Mouse (Mus musculus): ENCODE measurements around the gene Utp18. TPM values are rescaled to one million over a fixed set of nuclear protein-coding genes. Genes with fewer than 3 reads are reported as not detected.

The Utp18 gene
- polyA plus RNA-seq, 1 experiment from 2014 or later: 33.0 TPM

GRCm38 (mm10) chr11:93829327-93829679 lies 56.3 kb downstream of the Utp18 start:
- Histone ChIP-seq H3K9me3 (ENCODE audit: low read depth, low read length) (no peaks in the 10 kb centered on the region), H3K27ac (ENCODE audit: low read depth) (no peak overlapping the region), H3K27me3 (ENCODE audit: insufficient read depth, low read length) (no peaks in the 10 kb centered on the region), H3K36me3 (ENCODE audit: insufficient read depth) (no peaks in the 10 kb centered on the region), H3K4me2 (no peak overlapping the region), H3K4me1 (ENCODE audit: insufficient read depth) (no peaks in the 10 kb centered on the region), H3K4me3 (ENCODE audit: low read depth, low read length) (no peak overlapping the region), H3K9ac (no peak overlapping the region)
- no peak for ATAC-seq (ENCODE audit: insufficient read depth)
- WGBS: 70% methylated on average over 6 of the region's 6 CpGs
- no peak for TF ChIP-seq CTCF (IDR thresholded peaks at IDR 0.05; ENCODE audit: low read depth)
- DNase-seq: no peak

- H3K9ac ChIP-seq: no peak overlapping the region
- WGBS: 75% methylated on average over 14 of the region's 14 CpGs
- H3K36me3 ChIP-seq (ENCODE audit: insufficient read depth): no peaks in the 10 kb centered on the region
- H3K9me3 ChIP-seq (ENCODE audit: low read depth, low read length): no peaks in the 10 kb centered on the region
- H3K4me2 ChIP-seq: no peak overlapping the region
- no peak overlapping the region for H3K4me3 ChIP-seq (ENCODE audit: low read depth, low read length)
- H3K27ac ChIP-seq (ENCODE audit: low read depth): no peak overlapping the region
- no peaks in the 10 kb centered on the region for H3K4me1 ChIP-seq (ENCODE audit: insufficient read depth)
- TF ChIP-seq CTCF (IDR thresholded peaks at IDR 0.05; ENCODE audit: low read depth): no peak
- DNase-seq (no peak), ATAC-seq (ENCODE audit: insufficient read depth) (no peak)
- H3K27me3 ChIP-seq (ENCODE audit: insufficient read depth, low read length): no peaks in the 10 kb centered on the region
Observed at GRCm38 (mm10) chr11:93828619-93829326, 56.8 kb downstream of the Utp18 start.

GRCm38 (mm10) chr11:93822261-93822660 lies 63.3 kb downstream of the Utp18 start:
- Histone ChIP-seq H3K4me3 (ENCODE audit: low read depth, low read length) (no peak overlapping the region), H3K4me1 (ENCODE audit: insufficient read depth) (no peaks in the 10 kb centered on the region), H3K4me2 (no peak overlapping the region), H3K9me3 (ENCODE audit: low read depth, low read length) (no peaks in the 10 kb centered on the region), H3K9ac (no peak overlapping the region), H3K27me3 (ENCODE audit: insufficient read depth, low read length) (no peaks in the 10 kb centered on the region), H3K27ac (ENCODE audit: low read depth) (no peak overlapping the region), H3K36me3 (ENCODE audit: insufficient read depth) (no peaks in the 10 kb centered on the region)
- ATAC-seq (ENCODE audit: insufficient read depth): no peak
- DNase-seq: no peak
- 71% methylated on average over 2 of the region's 2 CpGs for WGBS
- no peak for TF ChIP-seq CTCF (IDR thresholded peaks at IDR 0.05; ENCODE audit: low read depth)

GRCm38 (mm10) chr11:93821533-93821932 lies 64.0 kb downstream of the Utp18 start:
- Histone ChIP-seq H3K4me3 (ENCODE audit: low read depth, low read length) (no peak overlapping the region), H3K9ac (no peak overlapping the region), H3K36me3 (ENCODE audit: insufficient read depth) (no peaks in the 10 kb centered on the region), H3K4me1 (ENCODE audit: insufficient read depth) (no peaks in the 10 kb centered on the region), H3K27me3 (ENCODE audit: insufficient read depth, low read length) (no peaks in the 10 kb centered on the region), H3K27ac (ENCODE audit: low read depth) (no peak overlapping the region), H3K9me3 (ENCODE audit: low read depth, low read length) (no peaks in the 10 kb centered on the region), H3K4me2 (no peak overlapping the region)
- peak; percentile 70 for ATAC-seq (ENCODE audit: insufficient read depth)
- peak; percentile 63 for DNase-seq
- WGBS: 38% methylated on average over 2 of the region's 2 CpGs
- no peak for TF ChIP-seq CTCF (IDR thresholded peaks at IDR 0.05; ENCODE audit: low read depth)

GRCm38 (mm10) chr11:93817966-93818738 lies 67.4 kb downstream of the Utp18 start:
- H3K27me3 ChIP-seq (ENCODE audit: insufficient read depth, low read length): no peaks in the 10 kb centered on the region
- no peaks in the 10 kb centered on the region for H3K9me3 ChIP-seq (ENCODE audit: low read depth, low read length)
- H3K4me2 ChIP-seq: no peak overlapping the region
- DNase-seq (peak; percentile 24), ATAC-seq (ENCODE audit: insufficient read depth) (no peak)
- no peaks in the 10 kb centered on the region for H3K4me1 ChIP-seq (ENCODE audit: insufficient read depth)
- 27% methylated on average over 15 of the region's 15 CpGs for WGBS
- H3K4me3 ChIP-seq (ENCODE audit: low read depth, low read length): no peak overlapping the region
- H3K9ac ChIP-seq: no peak overlapping the region
- no peak for TF ChIP-seq CTCF (IDR thresholded peaks at IDR 0.05; ENCODE audit: low read depth)
- no peak overlapping the region for H3K27ac ChIP-seq (ENCODE audit: low read depth)
- no peaks in the 10 kb centered on the region for H3K36me3 ChIP-seq (ENCODE audit: insufficient read depth)

- H3K9me3 ChIP-seq (ENCODE audit: low read depth, low read length): no peaks in the 10 kb centered on the region
- H3K36me3 ChIP-seq (ENCODE audit: insufficient read depth): no peaks in the 10 kb centered on the region
- H3K4me1 ChIP-seq (ENCODE audit: insufficient read depth): no peaks in the 10 kb centered on the region
- no peak for TF ChIP-seq CTCF (IDR thresholded peaks at IDR 0.05; ENCODE audit: low read depth)
- H3K4me3 ChIP-seq (ENCODE audit: low read depth, low read length): no peak overlapping the region
- H3K27ac ChIP-seq (ENCODE audit: low read depth): no peak overlapping the region
- WGBS: 76% methylated on average over 4 of the region's 4 CpGs
- no peak for DNase-seq
- H3K9ac ChIP-seq: no peak overlapping the region
- H3K4me2 ChIP-seq: no peak overlapping the region
- no peak for ATAC-seq (ENCODE audit: insufficient read depth)
- no peaks in the 10 kb centered on the region for H3K27me3 ChIP-seq (ENCODE audit: insufficient read depth, low read length)
Observed at GRCm38 (mm10) chr11:93812955-93813354, 72.6 kb downstream of the Utp18 start.

- 32% methylated on average over 11 of the region's 11 CpGs for WGBS
- Histone ChIP-seq H3K4me1 (ENCODE audit: insufficient read depth) (no peaks in the 10 kb centered on the region), H3K9me3 (ENCODE audit: low read depth, low read length) (no peaks in the 10 kb centered on the region), H3K27ac (ENCODE audit: low read depth) (no peak overlapping the region), H3K36me3 (ENCODE audit: insufficient read depth) (no peaks in the 10 kb centered on the region), H3K4me2 (no peak overlapping the region), H3K27me3 (ENCODE audit: insufficient read depth, low read length) (no peaks in the 10 kb centered on the region), H3K9ac (no peak overlapping the region), H3K4me3 (ENCODE audit: low read depth, low read length) (no peak overlapping the region)
- ATAC-seq (ENCODE audit: insufficient read depth) (peak; percentile 60; the same call in 1 of the 2 replicates), DNase-seq (peak; percentile 79)
- peak; percentile 81 for TF ChIP-seq CTCF (IDR thresholded peaks at IDR 0.05; ENCODE audit: low read depth)
Observed at GRCm38 (mm10) chr11:93812125-93812868, 73.3 kb downstream of the Utp18 start.

Other genes with a start within 250 kb of the Utp18 start
- gene Mbtd1, start 86 bp upstream of the Utp18 start, polyA plus RNA-seq (2014; fragmentation: Nextera tagmentation; extraction: Ambion mirVana): 23.6 and 24.3 TPM in 2 replicates
- 272 and 286 TPM in 2 replicates for gene Nme2, start 70.5 kb upstream of the Utp18 start, polyA plus RNA-seq (2014; fragmentation: Nextera tagmentation; extraction: Ambion mirVana)
- gene Gm20390, start 82.5 kb upstream of the Utp18 start, polyA plus RNA-seq (2014; fragmentation: Nextera tagmentation; extraction: Ambion mirVana): 397 and 438 TPM in 2 replicates
- 168 and 197 TPM in 2 replicates for gene Nme1, start 82.8 kb upstream of the Utp18 start, polyA plus RNA-seq (2014; fragmentation: Nextera tagmentation; extraction: Ambion mirVana)
- 55.8 and 57.1 TPM in 2 replicates for gene Spag9, start 110.3 kb upstream of the Utp18 start, polyA plus RNA-seq (2014; fragmentation: Nextera tagmentation; extraction: Ambion mirVana)